Mouse (Mus musculus) spleen, postnatal 10 days (tissue): ENCODE data around the gene Arhgef3.
A peak's percentile ranks its signal among the peaks of the same experiment; 100 is the strongest.

Experiments
- DNase-seq, 2 experiments: peaks; one replicate each; pipeline ENCODE4 v3.0.0; 2021 to 2022; ENCODE audit warnings: low spot score in 2 of 2

Arhgef3 gene

DNA sequence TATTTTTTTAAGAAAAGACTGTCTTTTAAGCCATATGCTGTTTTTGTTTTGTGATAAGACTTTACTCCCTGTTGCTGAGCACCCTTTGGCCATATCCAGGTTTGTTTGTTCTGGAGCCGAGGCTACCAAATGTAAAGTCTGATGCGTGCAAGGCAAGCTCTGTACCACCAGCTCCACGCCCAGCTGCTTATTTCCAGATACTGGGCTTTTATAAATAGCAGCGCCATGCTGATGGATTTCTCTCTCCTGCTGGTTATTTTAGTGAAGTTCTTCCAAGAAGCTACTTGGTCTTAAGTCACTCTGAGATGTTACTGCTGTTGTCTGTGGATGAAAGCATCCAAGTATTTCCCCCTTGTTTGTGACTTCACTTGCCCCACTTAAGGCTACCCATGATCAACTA lies 254.8 kb downstream of the Arhgef3 start:
- no peak for DNase-seq

DNA sequence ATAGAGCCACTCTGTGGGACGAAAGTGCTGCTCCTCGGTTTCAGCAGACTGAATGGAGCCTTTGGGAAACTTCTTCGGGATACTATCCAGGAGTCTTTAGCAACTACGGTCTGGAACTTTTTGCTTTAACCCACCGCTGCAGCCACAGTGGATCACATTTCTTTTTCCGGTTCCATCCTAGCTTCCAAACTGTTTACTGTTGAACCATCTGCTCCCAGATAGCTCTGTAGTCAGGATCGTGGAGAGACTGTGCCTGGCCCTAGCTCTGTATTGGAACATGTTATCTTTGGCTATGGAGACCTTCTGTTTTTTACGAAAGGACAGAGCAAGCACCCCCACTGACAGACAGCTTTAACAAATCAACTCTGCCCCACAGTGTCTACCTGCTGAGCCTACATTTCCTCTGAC lies 257.0 kb downstream of the Arhgef3 start:
- DNase-seq: no peak

DNA sequence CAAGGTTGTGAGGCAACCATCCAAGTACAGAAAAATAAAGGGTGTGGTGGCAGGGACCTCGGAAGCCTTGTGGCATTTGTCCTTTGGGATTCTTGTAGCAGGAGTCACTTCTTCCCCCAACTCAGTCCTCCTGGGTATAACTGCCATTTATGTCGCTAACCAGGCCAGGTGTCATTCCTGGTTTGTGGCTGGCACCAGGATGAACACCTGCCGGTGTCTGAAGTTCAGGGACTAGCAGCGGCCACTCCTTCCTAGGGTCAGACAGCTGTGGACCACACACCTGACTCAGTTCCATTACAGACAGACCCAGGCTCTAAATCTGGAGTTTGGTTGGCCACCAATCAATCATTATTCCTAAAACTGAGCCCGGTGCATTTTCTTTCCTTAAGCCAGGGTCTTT lies 258.8 kb downstream of the Arhgef3 start:
- DNase-seq: no peak

DNA sequence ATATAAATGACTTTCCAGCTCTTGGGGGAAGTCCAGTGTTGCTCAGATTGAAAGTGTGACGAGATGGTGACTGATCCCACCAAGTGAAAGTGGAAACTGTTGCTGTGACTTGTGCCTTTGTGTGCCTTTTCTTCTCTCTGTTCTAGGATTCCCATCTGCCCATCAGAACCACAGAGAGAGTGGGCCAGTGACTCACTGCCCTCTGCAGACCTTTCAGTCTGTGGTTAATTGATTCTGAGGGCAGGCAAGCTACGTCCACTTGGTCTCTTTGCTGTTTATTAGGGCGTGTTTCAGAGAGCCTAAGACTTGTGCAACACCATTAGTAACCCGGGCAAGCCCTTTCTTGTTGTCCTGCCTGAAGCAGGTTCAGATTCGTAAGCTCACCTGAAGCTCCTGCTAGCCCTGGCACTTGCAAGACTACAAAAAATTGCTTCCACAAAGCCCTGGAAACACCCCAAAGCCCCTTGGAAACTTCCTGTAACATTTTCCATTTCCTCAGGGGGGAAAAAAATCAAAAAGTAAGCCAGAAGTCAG lies 261.5 kb downstream of the Arhgef3 start:
- DNase-seq: no peak

DNA sequence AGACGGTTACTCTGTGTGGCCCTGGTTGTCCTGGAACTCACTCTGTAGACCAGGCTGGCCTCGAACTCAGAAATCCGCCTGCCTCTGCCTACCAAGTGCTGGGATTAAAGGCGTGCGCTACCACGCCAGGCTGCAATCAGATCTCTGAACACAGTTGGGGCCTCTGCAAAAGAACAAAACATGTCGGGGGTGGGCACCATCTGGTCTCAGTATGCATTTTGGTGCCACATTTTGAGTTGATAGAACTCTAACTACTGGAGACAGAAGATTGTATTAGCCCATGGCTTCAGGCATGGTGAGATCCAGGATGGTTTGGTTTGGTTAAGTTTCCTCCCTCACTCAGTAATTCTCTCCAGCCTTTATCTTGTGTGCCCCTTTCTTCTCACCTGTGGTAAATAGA lies 264.0 kb downstream of the Arhgef3 start:
- no peak for DNase-seq

DNA sequence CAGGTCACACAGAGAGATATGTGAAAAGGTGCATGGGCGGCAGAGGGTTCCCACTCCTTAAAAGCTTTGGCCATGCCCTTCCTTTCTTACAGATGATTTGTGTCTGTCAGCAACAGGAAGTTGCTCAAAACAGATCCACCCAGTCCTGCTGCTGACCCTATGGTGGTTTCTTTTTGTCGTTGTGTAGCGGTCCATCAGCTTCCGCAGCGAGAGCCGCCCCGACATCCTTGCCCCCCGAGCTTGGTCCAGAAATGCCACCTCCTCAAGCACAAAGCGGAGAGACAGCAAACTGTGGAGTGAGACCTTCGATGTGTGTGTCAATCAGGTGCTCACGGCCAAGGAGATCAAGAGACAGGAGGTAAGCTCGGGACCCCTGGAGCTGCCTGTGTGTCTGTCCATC lies 264.7 kb downstream of the Arhgef3 start:
- peak in 1 of 2 experiments; percentile 33 for DNase-seq

DNA sequence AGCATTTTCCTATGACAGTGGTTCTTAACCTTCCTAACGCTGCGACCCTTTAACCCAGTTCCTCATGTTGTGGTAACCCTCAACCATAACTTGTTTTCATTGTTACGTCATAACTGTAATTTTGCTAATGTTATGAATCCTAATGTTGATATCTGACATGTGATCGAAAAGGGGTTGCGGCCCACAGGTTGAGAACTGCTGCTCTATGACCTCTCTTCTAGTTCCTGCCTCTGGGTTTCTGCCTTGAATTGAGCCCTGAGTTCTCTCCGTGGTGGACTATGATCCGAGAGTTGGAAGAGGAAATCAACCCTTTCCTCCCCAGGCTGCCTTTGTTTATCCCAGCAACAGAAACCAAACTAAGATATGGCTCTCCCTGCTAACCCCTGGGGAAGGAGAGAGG lies 266.8 kb downstream of the Arhgef3 start:
- DNase-seq: no peak

DNA sequence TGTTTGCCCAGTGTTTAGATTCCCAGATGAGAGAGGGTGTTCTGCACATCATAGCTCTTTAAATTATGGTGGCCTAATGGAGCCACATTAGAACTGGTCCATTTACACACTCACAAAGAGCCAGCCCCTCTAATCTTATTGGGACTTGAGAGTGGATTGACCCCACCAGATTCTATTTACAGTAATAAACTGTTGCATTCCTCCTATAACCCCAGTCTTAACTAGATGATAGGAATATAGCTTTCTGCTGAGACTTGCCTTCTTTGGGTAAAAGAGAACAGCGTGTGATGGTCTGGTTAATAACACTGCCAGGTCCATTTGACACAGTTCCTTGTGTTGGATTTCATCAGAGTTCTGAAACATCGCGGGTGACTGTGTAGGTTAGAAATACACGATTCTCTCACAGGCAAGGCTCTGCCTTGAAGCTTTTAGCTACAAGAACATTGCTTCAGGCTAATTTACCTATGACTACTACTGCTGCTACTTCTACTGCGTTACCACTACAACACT lies 268.7 kb downstream of the Arhgef3 start:
- no peak for DNase-seq

DNA sequence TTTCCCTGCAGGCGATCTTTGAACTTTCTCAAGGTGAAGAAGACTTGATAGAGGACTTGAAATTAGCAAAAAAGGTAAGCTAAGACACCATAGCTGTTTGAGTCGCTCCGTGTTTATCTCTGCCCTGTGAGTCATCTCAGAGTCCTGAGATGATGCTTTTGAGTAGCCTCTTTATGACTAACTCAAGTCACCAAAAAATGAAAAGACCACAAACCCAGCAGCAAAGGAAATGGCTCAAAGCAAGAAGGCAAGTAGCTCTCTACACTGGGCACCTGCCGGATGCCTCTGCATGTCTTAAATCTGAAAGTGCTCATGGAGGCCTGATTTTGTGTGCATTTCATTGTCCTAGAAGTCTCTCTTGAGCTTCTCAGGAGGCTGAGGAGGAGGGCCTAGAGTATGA lies 269.4 kb downstream of the Arhgef3 start:
- no peak for DNase-seq

DNA sequence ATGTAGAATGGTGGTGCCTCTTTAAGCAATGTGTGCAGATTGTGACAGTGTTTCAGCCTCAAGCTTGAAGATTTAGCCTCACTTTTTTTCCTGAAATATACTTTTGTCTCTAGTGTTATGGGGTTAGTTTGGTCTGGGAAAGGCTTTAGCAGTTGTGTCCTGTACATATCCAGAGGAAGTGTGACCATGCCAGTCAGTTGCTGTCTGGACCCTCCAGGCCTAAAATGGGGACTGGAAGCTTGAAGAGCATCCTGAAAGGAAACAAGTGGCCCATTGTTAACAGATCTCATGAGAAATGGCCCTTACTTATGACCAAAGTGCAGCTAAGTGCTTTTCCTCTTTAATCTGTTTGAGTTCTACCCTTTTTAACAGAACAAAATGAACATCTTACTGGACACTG lies 273.9 kb downstream of the Arhgef3 start:
- DNase-seq: no peak

DNA sequence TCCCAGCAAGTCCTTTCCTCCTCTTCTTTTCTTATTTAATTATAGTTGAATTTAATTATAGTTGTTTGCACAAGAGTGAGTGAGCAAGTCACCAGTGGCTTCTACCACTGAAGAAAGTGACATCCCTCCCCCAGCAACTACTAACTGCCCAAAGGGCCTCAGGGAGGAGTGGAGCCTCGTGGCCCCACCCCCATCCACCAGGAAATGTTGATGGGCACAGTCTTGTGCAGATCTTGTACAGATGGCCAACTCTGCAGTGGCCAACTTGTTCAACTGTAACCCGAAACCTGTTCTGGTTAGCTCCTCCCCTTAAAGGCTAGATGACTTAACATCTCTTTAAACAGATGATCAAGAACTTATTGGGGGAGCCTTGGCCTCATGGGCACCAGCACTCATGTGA lies 275.0 kb downstream of the Arhgef3 start:
- DNase-seq: no peak

DNA sequence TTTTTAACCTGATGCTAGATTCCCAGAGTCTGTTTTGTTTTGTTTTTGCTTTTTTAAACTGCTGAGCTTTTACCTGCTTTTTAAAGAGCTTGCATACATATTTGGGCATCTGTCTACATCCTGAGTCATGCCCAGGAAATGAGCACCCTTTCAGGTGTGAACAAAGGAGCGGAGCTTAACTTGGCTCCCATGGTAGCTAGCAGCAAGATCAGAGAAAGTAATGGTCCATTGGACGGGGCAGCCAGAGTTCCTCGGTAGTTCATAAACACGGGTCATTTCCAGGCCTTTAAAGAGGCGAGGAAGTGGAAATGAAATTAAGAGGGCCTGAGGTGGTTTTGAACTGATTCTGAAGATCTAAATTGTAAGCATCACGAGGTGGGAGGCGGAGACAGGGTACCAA lies 276.0 kb downstream of the Arhgef3 start:
- no peak for DNase-seq

DNA sequence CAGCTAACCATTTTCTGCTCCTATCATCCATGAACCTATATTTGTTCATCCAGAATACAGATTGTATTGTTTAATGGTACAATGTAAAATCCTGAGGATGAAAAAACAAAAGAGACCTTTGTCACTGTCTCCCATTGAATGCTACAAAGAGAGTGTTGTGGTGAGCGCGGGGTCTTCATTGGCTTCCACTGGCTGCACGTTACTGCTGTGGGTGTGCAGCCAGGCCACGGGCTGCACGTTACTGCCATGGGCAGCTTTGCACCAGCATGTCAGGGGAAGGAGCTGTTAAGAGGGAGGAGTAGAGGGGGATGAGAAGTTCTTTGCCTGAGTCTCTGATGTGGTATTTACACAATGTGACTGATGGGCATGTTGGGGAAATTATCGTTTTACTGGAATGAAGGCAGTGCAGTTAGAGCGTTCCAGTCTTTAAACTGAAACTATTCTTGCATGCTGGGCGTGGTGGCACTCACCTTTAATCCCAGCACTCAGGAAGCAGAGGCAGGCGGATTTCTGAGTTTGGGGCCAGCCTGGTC lies 277.1 kb downstream of the Arhgef3 start:
- DNase-seq: no peak

DNA sequence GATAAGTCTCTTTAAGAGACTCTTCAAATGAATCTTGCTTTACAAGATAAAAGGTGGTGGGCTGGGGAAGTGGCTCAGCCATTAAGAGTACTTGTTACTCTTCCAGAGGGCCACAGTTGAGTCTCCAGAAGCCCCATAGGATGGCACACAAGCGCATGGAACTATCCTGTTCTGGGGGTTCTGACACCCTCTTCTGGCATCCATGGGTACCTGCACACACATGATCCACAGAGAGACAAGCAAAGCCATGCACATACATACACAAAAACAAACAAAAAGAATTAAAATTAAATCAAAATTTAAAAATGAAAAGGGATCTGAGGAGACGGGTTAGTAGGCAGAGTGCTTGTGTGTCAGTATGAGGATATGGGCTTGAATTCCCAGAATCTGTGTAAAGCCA lies 278.0 kb downstream of the Arhgef3 start:
- no peak for DNase-seq

DNA sequence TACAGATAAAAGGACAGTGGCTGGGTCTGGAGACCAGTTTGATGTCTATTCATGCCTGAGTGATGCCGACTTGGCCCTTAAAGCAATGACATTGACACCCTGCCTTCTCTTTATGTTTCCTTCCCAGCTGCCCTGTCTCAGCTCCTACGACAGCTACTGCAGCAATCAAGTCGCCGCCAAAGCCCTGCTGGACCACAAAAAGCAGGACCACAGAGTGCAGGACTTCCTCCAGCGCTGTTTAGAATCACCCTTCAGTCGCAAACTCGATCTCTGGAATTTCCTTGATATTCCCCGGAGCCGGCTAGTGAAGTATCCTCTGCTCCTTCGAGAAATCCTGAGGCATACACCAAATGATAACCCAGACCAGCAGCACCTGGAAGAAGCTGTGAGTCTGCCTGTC lies 279.1 kb downstream of the Arhgef3 start:
- DNase-seq: no peak

DNA sequence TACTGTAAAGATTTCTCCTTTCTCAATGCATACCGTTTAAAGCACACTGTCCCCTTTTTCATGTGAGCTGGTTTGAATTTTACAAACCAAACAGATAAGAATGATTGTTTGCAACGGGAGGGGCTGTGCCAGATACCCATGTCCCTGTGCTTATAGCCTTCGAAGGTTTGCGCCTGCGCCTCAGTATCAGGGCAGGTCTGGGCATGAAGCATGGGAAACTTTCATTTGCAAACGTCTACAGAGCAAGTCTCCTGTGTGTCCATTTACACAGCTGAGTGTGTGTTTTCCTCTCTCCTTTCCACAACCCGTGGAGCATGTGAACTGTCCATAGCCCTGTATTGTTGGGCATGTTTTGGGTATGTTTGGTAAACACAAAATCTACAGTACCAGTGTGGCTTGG lies 281.7 kb downstream of the Arhgef3 start:
- no peak for DNase-seq

DNA sequence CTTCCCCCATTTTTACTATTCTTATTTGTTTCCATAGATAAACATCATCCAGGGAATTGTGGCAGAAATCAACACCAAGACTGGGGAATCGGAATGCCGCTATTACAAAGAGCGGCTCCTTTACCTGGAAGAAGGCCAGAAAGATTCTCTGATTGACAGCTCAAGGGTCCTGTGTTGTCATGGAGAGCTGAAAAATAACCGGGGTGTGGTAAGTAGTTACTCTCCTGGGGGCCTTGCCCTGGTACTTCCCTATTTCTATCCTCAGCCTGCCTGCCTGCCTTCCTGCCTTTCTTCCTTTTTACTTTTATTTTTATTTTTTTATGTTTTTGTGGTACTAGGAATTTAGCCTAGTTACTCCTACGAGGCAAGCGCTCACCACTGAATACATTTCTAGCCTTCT lies 282.8 kb downstream of the Arhgef3 start:
- no peak for DNase-seq

DNA sequence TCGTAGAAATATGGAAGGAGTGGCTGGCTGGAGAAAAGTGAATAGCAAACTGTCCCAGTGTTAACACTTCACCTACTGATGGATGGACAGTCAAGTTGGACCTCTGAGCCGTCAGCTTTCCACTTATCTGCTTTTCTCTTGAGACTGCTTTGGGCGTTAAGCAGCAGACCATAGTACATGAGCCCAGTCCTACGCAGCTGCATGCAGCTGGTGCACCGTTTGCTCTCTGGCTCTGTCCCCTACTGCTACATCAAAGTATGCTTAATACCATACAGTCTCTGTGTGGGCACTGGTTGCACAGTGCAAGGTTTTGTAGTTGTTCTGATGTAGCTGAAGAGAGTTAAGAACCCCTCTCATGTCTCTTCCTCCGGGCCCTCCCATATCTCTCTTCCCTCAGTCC lies 285.8 kb downstream of the Arhgef3 start:
- DNase-seq: no peak

DNA sequence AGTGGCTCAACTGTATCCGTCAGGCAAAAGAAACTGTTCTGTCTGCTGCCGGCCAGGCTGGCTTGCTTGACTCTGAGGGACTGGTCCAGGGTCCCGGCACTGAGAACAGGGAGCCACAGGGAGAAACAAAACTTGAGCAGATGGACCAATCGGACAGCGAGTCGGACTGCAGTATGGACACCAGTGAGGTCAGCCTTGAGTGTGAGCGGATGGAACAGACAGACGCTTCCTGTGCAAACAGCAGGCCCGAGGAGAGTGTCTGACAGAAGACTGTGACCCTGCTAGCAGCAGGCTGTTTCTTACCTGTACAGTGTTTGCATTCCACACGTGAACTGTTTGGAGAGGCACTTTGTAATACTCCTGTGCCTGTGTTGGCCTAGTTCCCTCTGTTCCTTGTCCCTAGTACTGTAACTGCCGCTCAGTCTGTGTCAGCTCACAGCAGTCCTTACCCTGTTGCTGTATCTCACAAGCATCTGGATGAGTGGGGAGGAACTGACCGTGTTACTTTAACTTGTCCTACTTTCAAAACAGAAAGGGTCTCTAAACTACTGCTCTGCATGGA lies 287.1 kb downstream of the Arhgef3 start:
- DNase-seq: no peak

DNA sequence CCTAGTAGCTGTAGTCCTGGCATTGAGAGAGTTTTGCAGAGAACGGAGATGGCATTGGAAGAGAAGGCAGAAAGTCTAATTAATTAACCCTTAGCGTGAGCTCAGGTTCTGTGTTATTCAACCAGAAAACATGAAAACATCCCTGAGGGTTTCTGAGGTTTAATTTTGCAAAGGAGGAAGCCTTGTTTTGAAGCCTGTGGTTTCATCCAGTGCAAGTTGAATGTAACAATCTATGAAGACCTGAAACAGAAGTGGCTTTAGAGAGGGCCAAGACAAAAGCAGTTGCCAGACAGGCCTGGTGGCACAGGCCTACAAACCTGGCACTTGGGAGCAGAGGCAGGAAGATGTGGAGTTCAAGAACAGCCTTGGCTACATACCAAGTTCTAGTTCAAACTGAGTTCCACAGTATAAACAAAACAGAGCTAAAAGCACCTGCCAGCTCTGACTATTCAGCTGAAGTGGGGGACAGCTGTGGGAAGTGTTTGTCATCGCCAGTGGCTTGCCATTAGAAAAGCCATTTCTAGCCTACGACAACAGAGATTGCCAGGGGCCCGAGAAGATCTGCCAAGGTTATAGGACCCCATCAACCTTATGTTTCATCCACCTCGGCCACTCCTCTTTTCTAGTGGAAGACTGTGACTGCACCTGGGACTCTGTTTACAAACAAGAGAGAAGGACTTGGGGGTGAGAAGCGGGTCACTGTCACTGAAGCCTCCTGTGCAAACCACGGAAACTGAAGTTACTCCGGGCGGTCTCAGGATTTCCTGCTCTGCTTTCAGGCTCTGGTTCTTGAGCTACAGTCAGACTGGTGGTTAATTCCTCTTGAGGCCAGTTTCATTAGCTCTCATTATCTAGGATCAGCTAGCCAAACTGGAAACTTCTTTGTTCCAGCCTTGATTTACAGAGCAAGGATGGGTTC lies 287.9 kb downstream of the Arhgef3 start:
- no peak for DNase-seq

DNA sequence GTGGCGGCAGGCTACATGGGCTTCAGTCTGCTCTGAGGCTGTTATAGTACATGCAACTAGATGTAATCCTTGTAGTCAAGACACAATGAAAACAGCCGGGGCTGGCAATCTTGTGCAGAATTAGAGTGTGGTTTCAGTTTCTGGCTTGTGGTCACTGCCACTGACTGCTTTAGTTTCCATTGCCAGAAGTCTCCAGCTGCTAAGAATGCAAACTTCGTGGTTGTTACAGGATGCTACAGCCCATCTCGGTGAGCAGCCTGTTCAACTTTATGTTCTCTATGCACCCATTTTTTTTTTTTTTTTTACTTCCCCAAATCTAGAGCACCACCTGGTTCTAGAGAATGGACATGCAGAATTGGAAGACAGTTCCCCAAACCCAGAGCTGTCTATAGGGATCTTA lies 290.8 kb downstream of the Arhgef3 start:
- peak in 1 of 2 experiments; percentile 51 for DNase-seq

DNA sequence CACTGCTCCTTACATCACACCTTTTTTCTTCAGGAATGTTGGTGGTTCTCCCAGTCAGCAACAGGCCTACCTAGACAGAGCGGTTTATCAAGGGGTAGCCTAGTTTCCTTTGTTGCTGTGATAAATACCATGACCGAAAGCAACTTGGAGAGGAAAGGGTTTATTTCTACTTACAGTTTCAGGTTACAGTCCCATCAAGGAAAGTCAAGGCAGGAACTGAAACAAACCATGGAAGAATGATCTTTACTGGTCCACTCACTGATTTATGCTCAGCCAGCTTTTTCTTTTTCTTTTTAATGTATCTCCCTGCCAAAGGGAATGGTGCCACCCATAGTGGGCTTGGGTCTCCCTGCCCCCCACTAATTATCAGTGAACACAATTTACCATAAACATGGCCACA lies 291.2 kb downstream of the Arhgef3 start:
- no peak for DNase-seq

DNA sequence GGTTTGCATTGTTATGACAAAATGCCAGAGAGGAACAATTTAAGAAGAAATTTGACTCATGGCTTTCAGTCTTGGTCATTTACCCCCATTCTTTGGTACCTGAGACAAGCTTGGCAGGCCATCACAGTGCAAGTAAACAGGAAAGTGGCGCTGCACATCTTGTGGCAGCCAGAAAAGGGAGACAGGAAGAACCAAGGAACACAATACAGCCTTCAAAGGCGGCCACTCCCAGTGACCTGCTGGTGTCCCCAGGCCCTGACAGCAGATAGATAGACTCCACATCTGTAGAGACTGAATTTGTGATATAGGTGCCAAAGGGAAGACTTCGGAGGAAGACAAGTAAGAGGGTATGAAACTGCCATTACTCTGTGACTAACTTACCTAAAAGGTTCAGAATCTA lies 293.5 kb downstream of the Arhgef3 start:
- DNase-seq: no peak
